ENCODE assay signal across 23 mouse cellular contexts in genomic region chr8:46520667-46521066, GRCm38 (mm10). TPM values are rescaled to one million over a fixed set of nuclear protein-coding genes. Genes with fewer than 3 reads are reported as not detected.
DNase-seq lines count a peak whose midpoint lies in the region; ATAC-seq and TF ChIP-seq lines count a peak whose summit lies in the region.
"Had no signal": no experiment of that assay in that cellular context is flagged by ENCODE, and none has a peak within 500 bp of the region (broad histone marks: within the 10 kb centered on the region; RNA-seq: fewer than 3 reads in every experiment).

No protein-coding gene starts in this region.

- WGBS in liver, embryonic 15.5 days (ENCODE audit: insufficient replicate concordance) = 74% methylated on average over 6 of the region's 6 CpGs
- 87% methylated on average over 6 of the region's 6 CpGs for WGBS in liver, embryonic 11.5 days
- 50% methylated on average over 6 of the region's 6 CpGs for WGBS in bone marrow, adult 2 months
- WGBS in forebrain, embryonic 11.5 days = 87% methylated on average over 6 of the region's 6 CpGs

- TF ChIP-seq POLR2A in bone marrow, adult 2 months (IDR thresholded peaks at IDR 0.05; ENCODE audit: borderline replicate concordance, control insufficient read depth, low read depth, low read length) = no peak

- TF ChIP-seq CTCF in bone marrow, adult 2 months (IDR thresholded peaks at IDR 0.05; ENCODE audit: control insufficient read depth, insufficient read depth, low read length) = no peak

- H3K36me3 ChIP-seq in liver, embryonic 15.5 days (replicated peaks) = peaks cover 89% of the 10 kb centered on the region
- peaks cover 2% of the 10 kb centered on the region; the same call in 1 of the 2 replicates for H3K36me3 ChIP-seq in liver, embryonic 11.5 days (ENCODE audit: control insufficient read depth, insufficient read depth, low read length)
- no peaks in the 10 kb centered on the region for H3K36me3 ChIP-seq in forebrain, embryonic 11.5 days (ENCODE audit: control insufficient read depth, insufficient read depth, low read length)
- H3K36me3 ChIP-seq: embryonic facial prominence, embryonic 12.5 days; forebrain, embryonic 12.5 days; forebrain, embryonic 15.5 days had no signal

- no peaks in the 10 kb centered on the region for H3K9me3 ChIP-seq in liver, embryonic 15.5 days (replicated peaks)
- no peaks in the 10 kb centered on the region for H3K9me3 ChIP-seq in liver, embryonic 11.5 days (ENCODE audit: control insufficient read depth, low read length)
- no peaks in the 10 kb centered on the region for H3K9me3 ChIP-seq in forebrain, embryonic 11.5 days (ENCODE audit: control insufficient read depth, low read length)
- H3K9me3 ChIP-seq: embryonic facial prominence, embryonic 12.5 days; embryonic facial prominence, embryonic 15.5 days; forebrain, embryonic 12.5 days; forebrain, embryonic 15.5 days; heart, embryonic 10.5 days; heart, embryonic 13.5 days; hindbrain, embryonic 13.5 days had no signal

- no peak overlapping the region for H3K4me2 ChIP-seq in liver, embryonic 15.5 days
- no peak overlapping the region for H3K4me2 ChIP-seq in liver, embryonic 11.5 days
- no peak overlapping the region for H3K4me2 ChIP-seq in forebrain, embryonic 11.5 days (ENCODE audit: low read depth, low read length, severe bottlenecking)
- H3K4me2 ChIP-seq: embryonic facial prominence, embryonic 12.5 days; embryonic facial prominence, embryonic 15.5 days; forebrain, embryonic 12.5 days; forebrain, embryonic 15.5 days; heart, embryonic 13.5 days; hindbrain, embryonic 13.5 days had no signal

- H3K4me1 ChIP-seq in liver, embryonic 15.5 days (replicated peaks) = peaks cover 25% of the 10 kb centered on the region; the same call in 1 of the 2 replicates
- H3K4me1 ChIP-seq in liver, embryonic 11.5 days (replicated peaks; ENCODE audit: control insufficient read depth, insufficient read depth, low read length) = no peaks in the 10 kb centered on the region
- no peaks in the 10 kb centered on the region; the same call in 1 of the 2 replicates for H3K4me1 ChIP-seq in bone marrow, adult 2 months (ENCODE audit: control insufficient read depth, insufficient read depth, low read length)
- no peaks in the 10 kb centered on the region for H3K4me1 ChIP-seq in forebrain, embryonic 11.5 days (replicated peaks; ENCODE audit: control insufficient read depth, insufficient read depth, low read length)
- H3K4me1 ChIP-seq: embryonic facial prominence, embryonic 15.5 days; forebrain, embryonic 12.5 days; forebrain, embryonic 15.5 days; heart, embryonic 10.5 days; heart, embryonic 13.5 days; hindbrain, embryonic 13.5 days had no signal

- no peak for DNase-seq in liver, embryonic 11.5 days (ENCODE audit: low spot score)
- no peak for DNase-seq in heart, postnatal 25 days (ENCODE audit: low spot score)
- DNase-seq in forebrain, embryonic 11.5 days (ENCODE audit: low spot score) = no peak
- DNase-seq: adrenal gland, postnatal 14 days; cerebellum, adult 18-20 months; cerebellum, adult 9-10 months; cerebellum, postnatal 14 days; gastrocnemius, postnatal 25 days; heart, adult 2 months; heart, postnatal 14 days had no signal

- H3K4me3 ChIP-seq in liver, embryonic 15.5 days (replicated peaks) = no peak overlapping the region
- no peak overlapping the region for H3K4me3 ChIP-seq in liver, embryonic 11.5 days (ENCODE audit: low read depth, low read length)
- H3K4me3 ChIP-seq in bone marrow, adult 2 months (replicated peaks; ENCODE audit: control insufficient read depth, low read depth, low read length) = no peak overlapping the region
- H3K4me3 ChIP-seq in forebrain, embryonic 11.5 days (ENCODE audit: low read depth, low read length) = no peak overlapping the region
- H3K4me3 ChIP-seq: embryonic facial prominence, embryonic 12.5 days; embryonic facial prominence, embryonic 15.5 days; forebrain, embryonic 12.5 days; forebrain, embryonic 15.5 days; heart, adult 2 months; heart, embryonic 10.5 days; heart, embryonic 13.5 days; hindbrain, embryonic 13.5 days had no signal

- peak; percentile 29; the same call in 1 of the 2 replicates for ATAC-seq in liver, embryonic 15.5 days (ENCODE audit: insufficient read depth)
- no peak for ATAC-seq in liver, embryonic 11.5 days (replicated peaks; ENCODE audit: low FRiP score)
- peak; percentile 98 for ATAC-seq in megakaryocyte, adult 5-6 weeks (ENCODE audit: poor library complexity, severe bottlenecking)
- peak; percentile 53; the same call in 1 of the 2 replicates for ATAC-seq in neutrophil, adult 5-6 weeks (ENCODE audit: extremely low read depth, insufficient number of reproducible peaks, low FRiP score, poor library complexity, severe bottlenecking)
- ATAC-seq in forebrain, embryonic 11.5 days (replicated peaks; ENCODE audit: low FRiP score) = no peak
- ATAC-seq: forebrain, embryonic 15.5 days; hindbrain, embryonic 16.5 days; Patski had no signal

- H3K9ac ChIP-seq in liver, embryonic 15.5 days = no peak overlapping the region
- no peak overlapping the region for H3K9ac ChIP-seq in liver, embryonic 11.5 days (ENCODE audit: low read depth, low read length)
- no peak overlapping the region for H3K9ac ChIP-seq in forebrain, embryonic 11.5 days (ENCODE audit: low read length)
- H3K9ac ChIP-seq: embryonic facial prominence, embryonic 12.5 days; embryonic facial prominence, embryonic 15.5 days; forebrain, embryonic 12.5 days; forebrain, embryonic 15.5 days; heart, embryonic 13.5 days; hindbrain, embryonic 13.5 days had no signal

- peak overlapping the region; percentile 34; the same call in 1 of the 2 replicates for H3K27ac ChIP-seq in liver, embryonic 15.5 days (replicated peaks)
- no peak overlapping the region for H3K27ac ChIP-seq in liver, embryonic 11.5 days (ENCODE audit: low read depth, low read length)
- peak overlapping the region; percentile 62 for H3K27ac ChIP-seq in bone marrow, adult 2 months (ENCODE audit: control insufficient read depth, insufficient read depth, low read depth, low read length, poor library complexity)
- H3K27ac ChIP-seq in forebrain, embryonic 11.5 days (ENCODE audit: low read depth, low read length) = no peak overlapping the region
- H3K27ac ChIP-seq: embryonic facial prominence, embryonic 12.5 days; embryonic facial prominence, embryonic 15.5 days; forebrain, embryonic 12.5 days; forebrain, embryonic 15.5 days; heart, adult 2 months; heart, embryonic 10.5 days; heart, embryonic 13.5 days; hindbrain, embryonic 13.5 days had no signal

- intact Hi-C loops in heart, postnatal 25 days (cut with DNase I) = no loop called here

- no peaks in the 10 kb centered on the region for H3K27me3 ChIP-seq in liver, embryonic 15.5 days
- H3K27me3 ChIP-seq in liver, embryonic 11.5 days (replicated peaks; ENCODE audit: control insufficient read depth, insufficient read depth, low read length) = no peaks in the 10 kb centered on the region
- H3K27me3 ChIP-seq in forebrain, embryonic 11.5 days (ENCODE audit: control insufficient read depth, insufficient read depth, low read length) = no peaks in the 10 kb centered on the region
- H3K27me3 ChIP-seq: embryonic facial prominence, embryonic 12.5 days; embryonic facial prominence, embryonic 15.5 days; forebrain, embryonic 12.5 days; forebrain, embryonic 15.5 days; heart, embryonic 13.5 days; hindbrain, embryonic 13.5 days; Patski had no signal

RNA-seq across cellular contexts. Expression of gene Cenpu, which starts 31.2 kb away (rescaled TPM):
- polyA plus RNA-seq in liver, embryonic 15.5 days (2015; fragmentation: Nextera tagmentation; extraction: Ambion mirVana) = 13.9 and 14.7 TPM in 2 replicates
- polyA plus RNA-seq in liver, embryonic 11.5 days (2014; fragmentation: Nextera tagmentation; extraction: Ambion mirVana) = 22.0 and 29.8 TPM in 2 replicates
- 14.2 and 18.7 TPM in 2 replicates for polyA plus RNA-seq in bone marrow, adult 2 months (2011; ENCODE audit: insufficient read depth, insufficient read length, low replicate concordance, missing spikeins)
- 21.0 and 25.9 TPM in 2 replicates for total RNA-seq in megakaryocyte, adult 5-6 weeks (2015)
- total RNA-seq in megakaryocyte, adult 5-6 weeks (2017) = 30.1 and 70.6 TPM in 2 replicates
- 5.9 and 10.5 TPM in 2 replicates for total RNA-seq in neutrophil, adult 5-6 weeks (2017)
- under 1 TPM; 0.65 to 0.67 TPM for total RNA-seq in heart, postnatal 25 days (2021)
- polyA plus RNA-seq in forebrain, embryonic 11.5 days (2014; fragmentation: Nextera tagmentation; extraction: Ambion mirVana) = 32.6 and 35.2 TPM in 2 replicates

RNA-seq across cellular contexts. Expression of gene Acsl1, which starts 49.8 kb away (rescaled TPM):
- polyA plus RNA-seq in liver, embryonic 15.5 days (2015; fragmentation: Nextera tagmentation; extraction: Ambion mirVana) = 106 and 125 TPM in 2 replicates
- 47.3 and 50.7 TPM in 2 replicates for polyA plus RNA-seq in liver, embryonic 11.5 days (2014; fragmentation: Nextera tagmentation; extraction: Ambion mirVana)
- 39.8 and 45.2 TPM in 2 replicates for polyA plus RNA-seq in bone marrow, adult 2 months (2011; ENCODE audit: insufficient read depth, insufficient read length, low replicate concordance, missing spikeins)
- 51.0 and 67.3 TPM in 2 replicates for total RNA-seq in megakaryocyte, adult 5-6 weeks (2015)
- 97.1 and 125 TPM in 2 replicates for total RNA-seq in megakaryocyte, adult 5-6 weeks (2017)
- total RNA-seq in neutrophil, adult 5-6 weeks (2017) = 57.7 and 77.8 TPM in 2 replicates
- 100 to 1,000 TPM; 842 to 883 TPM for total RNA-seq in heart, postnatal 25 days (2021)
- 6.2 and 6.7 TPM in 2 replicates for polyA plus RNA-seq in forebrain, embryonic 11.5 days (2014; fragmentation: Nextera tagmentation; extraction: Ambion mirVana)

Comparison
In these comparisons a context has a peak if more than half of its experiments do, and no peak if none do; other contexts are left out.
1. ATAC-seq: peak in liver, embryonic 15.5 days (single experiment), megakaryocyte, adult 5-6 weeks (single experiment) and neutrophil, adult 5-6 weeks (single experiment); none in liver, embryonic 11.5 days (single experiment) and forebrain, embryonic 11.5 days (single experiment).
2. H3K27ac ChIP-seq: peak in liver, embryonic 15.5 days (single experiment) and bone marrow, adult 2 months (single experiment); none in liver, embryonic 11.5 days (single experiment) and forebrain, embryonic 11.5 days (single experiment).